Mouse (Mus musculus) cerebellum, adult 2 months (tissue): ENCODE data around the gene Cc2d1a. TPM values are rescaled to one million over a fixed set of nuclear protein-coding genes. Genes with fewer than 3 reads are reported as not detected.

ENCODE experiments used
- DNase-seq, 2 experiments: peaks; one replicate each; pipeline ENCODE4 v3.0.0; 2021
- H3K27ac ChIP-seq: fragments of 200-500 bp; 2 replicates; pipeline ENCODE4 v1.5.1; 2012; ENCODE audit warnings: low read length, control low read depth, inconsistent platforms; ENCODE audit not compliant: insufficient read depth
- H3K27me3 ChIP-seq: fragments of 200-500 bp; 2 replicates; pipeline ENCODE4 v1.6.1; 2012; ENCODE audit warnings: inconsistent platforms, mild to moderate bottlenecking, low read length, moderate library complexity; ENCODE audit not compliant: control insufficient read depth, insufficient read depth
- H3K4me1 ChIP-seq: fragments of 200-500 bp; 2 replicates; pipeline ENCODE4 v1.6.1; 2011; ENCODE audit warnings: low read length; ENCODE audit not compliant: control insufficient read depth, insufficient read depth
- H3K4me3 ChIP-seq: fragments of 200-500 bp; replicated peaks from 2 replicates; pipeline ENCODE3; 2011; ENCODE audit warnings: mild to moderate bottlenecking, low read depth, low read length, control low read depth; ENCODE audit not compliant: insufficient read depth
- CTCF ChIP-seq: fragments of 200-500 bp; IDR thresholded peaks from 2 replicates; pipeline ENCODE4 v1.5.1; 2011; ENCODE audit warnings: low read depth, mild to moderate bottlenecking, control low read depth, low read length, moderate library complexity, borderline replicate concordance; ENCODE audit not compliant: insufficient read depth
- POLR2A ChIP-seq: fragments of 200-500 bp; IDR thresholded peaks from 2 replicates; pipeline ENCODE4 v1.6.1; 2011; ENCODE audit warnings: low read length, control low read depth, borderline replicate concordance; ENCODE audit not compliant: insufficient read depth
- WGBS: fragments of 180-500 bp; shearing (Covaris S2); methylation state at CpG from one replicate; pipeline ENCODE4 v1.1.7; 2018; 5-methylcytosine and 5-hydroxymethylcytosine counted together
- polyA plus RNA-seq: library from polyadenylated mRNA; depleted of rRNA; stranded (reverse); fragments of >200 nt; gene quantifications from 2 replicates; pipeline ENCODE4 v1.2.3, GENCODE M21; 2012

The Cc2d1a gene
- polyA plus RNA-seq, 1 experiment, result 40.4 TPM

DNA sequence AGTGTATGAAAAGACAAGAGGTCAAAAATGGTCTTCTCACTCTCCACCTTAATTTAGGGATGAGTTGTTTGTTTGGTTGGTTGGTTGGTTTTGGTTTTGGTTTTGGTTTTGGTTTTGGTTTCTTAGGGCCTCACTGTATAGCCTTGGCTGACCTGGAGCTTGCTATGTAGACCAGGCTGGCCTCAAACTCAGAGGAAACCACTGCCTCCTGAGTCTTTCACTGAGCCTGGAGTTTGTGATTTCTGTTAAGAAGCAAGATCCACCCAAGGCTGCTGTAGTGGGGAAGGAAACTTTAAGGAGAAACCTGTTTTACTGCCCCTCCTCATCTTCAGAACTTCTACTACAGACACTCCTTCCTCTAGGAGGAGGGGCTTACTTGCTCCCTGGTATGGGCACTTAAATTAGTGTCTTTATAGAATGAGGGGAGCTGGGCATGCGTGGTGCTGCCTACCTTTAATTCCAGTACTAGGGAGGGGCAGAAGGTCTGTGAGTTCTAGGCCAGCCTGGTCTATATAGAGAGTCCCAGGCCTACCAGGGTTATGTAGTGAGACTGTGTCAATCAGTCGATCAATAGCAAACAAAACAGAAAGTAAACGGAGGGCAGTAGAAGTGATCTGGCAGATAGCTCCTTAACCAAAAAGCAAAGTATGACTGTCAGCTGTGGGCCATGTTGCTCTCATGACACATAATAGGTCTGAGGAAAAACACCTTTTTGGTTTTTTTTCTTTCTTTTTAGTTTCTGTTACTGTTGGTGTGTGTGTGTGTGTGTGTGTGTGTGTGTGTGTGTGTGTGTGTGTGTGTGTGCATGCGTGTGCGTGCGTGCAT is 41.3 kb downstream of the Cc2d1a start:
- no peak overlapping the region for H3K4me3 ChIP-seq
- WGBS, result 95% methylated on average over 6 of the region's 6 CpGs
- no peaks in the 10 kb centered on the region for H3K27me3 ChIP-seq
- TF ChIP-seq CTCF, result no peak
- TF ChIP-seq POLR2A, result no peak
- no peak for DNase-seq
- no peak overlapping the region for H3K27ac ChIP-seq
- peaks cover 18% of the 10 kb centered on the region for H3K4me1 ChIP-seq

GRCm38 (mm10) chr8:84105676-84106075 is 42.1 kb downstream of the Cc2d1a start:
- H3K4me3 ChIP-seq, result no peak overlapping the region
- 84% methylated on average over 2 of the region's 2 CpGs for WGBS
- peaks cover 21% of the 10 kb centered on the region for H3K4me1 ChIP-seq
- H3K27ac ChIP-seq, result no peak overlapping the region
- no peak for DNase-seq
- no peak for TF ChIP-seq POLR2A
- no peak for TF ChIP-seq CTCF
- no peaks in the 10 kb centered on the region for H3K27me3 ChIP-seq

DNA sequence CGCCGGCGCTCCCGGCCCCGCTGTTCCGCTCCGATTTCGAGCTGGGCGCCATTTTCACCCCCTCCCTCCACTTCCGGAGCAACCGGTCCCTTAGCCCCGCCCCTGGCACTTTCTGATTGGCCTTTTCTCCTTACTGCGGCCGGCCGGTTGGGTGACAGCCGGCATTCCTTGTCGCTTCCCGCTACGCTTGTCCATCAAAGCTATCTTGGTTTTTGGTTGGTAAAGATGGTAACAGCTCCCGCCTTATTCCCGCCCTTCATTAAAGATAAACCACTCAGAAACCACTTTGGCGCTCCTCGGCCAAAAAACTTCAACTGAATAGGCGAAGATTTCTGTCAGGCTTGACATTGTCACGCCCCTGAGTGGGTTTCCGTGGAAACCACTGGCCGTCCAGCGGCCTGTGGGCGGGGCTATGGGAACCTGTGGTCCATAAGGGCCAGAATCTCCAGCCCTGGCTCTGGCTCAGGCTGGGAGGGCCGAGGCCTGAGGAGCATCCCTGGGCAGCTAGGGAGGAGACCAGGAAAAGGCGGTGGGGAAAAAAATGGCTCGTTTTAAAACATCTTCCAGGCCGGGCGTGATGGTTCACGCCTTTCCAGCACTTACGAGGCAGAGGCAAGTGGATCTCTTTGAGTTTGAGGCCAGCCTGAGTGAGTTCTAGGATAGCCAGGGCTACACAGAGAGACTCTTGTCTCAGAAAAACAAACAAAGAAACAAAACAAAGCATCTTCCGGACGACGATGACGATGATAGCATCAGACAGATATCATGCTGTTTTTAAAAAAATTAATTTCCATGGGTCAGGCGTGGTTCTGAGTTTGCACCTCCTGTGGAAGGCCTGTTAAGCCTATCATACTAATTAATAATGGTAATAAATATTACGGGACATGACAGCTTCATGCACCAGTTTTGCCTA is 42.8 kb downstream of the Cc2d1a start, which contains the start of gene Dcaf15:
Gene Dcaf15, minus strand, starts transcription at position 72 of the 913 bp plus-strand sequence.
- peak; percentile 98 to 99 for DNase-seq

GRCm38 (mm10) chr8:84104221-84104620 is 43.5 kb downstream of the Cc2d1a start:
- Histone ChIP-seq H3K27ac (peak overlapping the region; percentile 37; the same call in 1 of the 2 replicates), H3K4me1 (peaks cover 21% of the 10 kb centered on the region), H3K4me3 (peak overlapping the region; percentile 90), H3K27me3 (no peaks in the 10 kb centered on the region)
- no peak for TF ChIP-seq CTCF
- TF ChIP-seq POLR2A, result no peak
- DNase-seq, result peak in 1 of 2 experiments; percentile 68
- WGBS, result 1% methylated on average over 25 of the region's 29 CpGs

More for the DNA sequence above, 42.8 kb downstream of the Cc2d1a start, which contains the start of gene Dcaf15:
- peak within 1 kb of the TSS; percentile 42 for H3K27ac ChIP-seq
- peak; percentile 70; the same call in 1 of the 2 replicates for TF ChIP-seq POLR2A
- TF ChIP-seq CTCF, result no peak
- H3K4me3 ChIP-seq, result peak within 1 kb of the TSS; percentile 90
- 3% methylated on average over 42 of the region's 42 CpGs for WGBS
- peaks cover 21% of the 10 kb centered on the region for H3K4me1 ChIP-seq
- H3K27me3 ChIP-seq, result no peaks in the 10 kb centered on the region

DNA sequence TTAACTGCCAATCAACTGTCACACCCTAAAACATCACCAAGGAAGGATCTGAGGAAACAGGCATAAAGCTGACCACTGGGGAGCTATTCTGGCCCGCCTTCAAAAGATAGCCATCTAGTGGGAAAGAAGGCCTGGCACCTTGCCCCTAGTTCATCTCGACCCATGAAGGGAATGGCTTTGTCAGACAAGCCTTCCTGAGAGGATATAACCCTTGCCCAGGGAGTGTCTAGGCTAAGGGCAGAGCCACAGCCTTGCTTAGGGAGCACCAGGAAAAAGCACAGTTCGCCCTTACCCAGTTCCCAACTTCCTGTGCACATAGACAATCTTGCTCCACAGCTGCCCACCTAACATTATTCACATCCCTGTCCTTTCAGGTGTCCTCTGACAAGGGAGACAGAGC is 44.1 kb downstream of the Cc2d1a start:
- peaks cover 21% of the 10 kb centered on the region for H3K4me1 ChIP-seq
- TF ChIP-seq CTCF (no peak), POLR2A (no peak)
- no peaks in the 10 kb centered on the region for H3K27me3 ChIP-seq
- 0 out of 2 replicates have a peak overlapping the region, but pooled peaks have one; percentile 37 for H3K27ac ChIP-seq
- DNase-seq, result peak in 1 of 2 experiments; percentile 44
- peak overlapping the region; percentile 90 for H3K4me3 ChIP-seq
- 13% methylated on average over 3 of the region's 3 CpGs for WGBS

GRCm38 (mm10) chr8:84101476-84102270 is 46.1 kb downstream of the Cc2d1a start:
- WGBS, result 75% methylated on average over 25 of the region's 25 CpGs
- H3K27me3 ChIP-seq, result no peaks in the 10 kb centered on the region
- no peak overlapping the region for H3K4me3 ChIP-seq
- peaks cover 21% of the 10 kb centered on the region for H3K4me1 ChIP-seq
- H3K27ac ChIP-seq, result no peak overlapping the region
- DNase-seq, result no peak
- no peak for TF ChIP-seq POLR2A
- no peak for TF ChIP-seq CTCF

- 95% methylated on average over 7 of the region's 7 CpGs for WGBS
- Histone ChIP-seq H3K27ac (no peak overlapping the region), H3K4me3 (no peak overlapping the region), H3K4me1 (peaks cover 21% of the 10 kb centered on the region), H3K27me3 (no peaks in the 10 kb centered on the region)
- TF ChIP-seq CTCF (no peak), POLR2A (no peak)
- DNase-seq, result no peak
Observed at GRCm38 (mm10) chr8:84098376-84098775, 49.4 kb downstream of the Cc2d1a start.
